Mouse (Mus musculus) cerebellum, adult 2 months (tissue): ENCODE data around the gene Plcd1.

Source experiments
- CTCF ChIP-seq: fragments of 200-500 bp; IDR thresholded peaks from 2 replicates; pipeline ENCODE4 v1.5.1; 2011; ENCODE audit warnings: low read depth, mild to moderate bottlenecking, control low read depth, low read length, moderate library complexity, borderline replicate concordance; ENCODE audit not compliant: insufficient read depth
- POLR2A ChIP-seq: fragments of 200-500 bp; IDR thresholded peaks from 2 replicates; pipeline ENCODE4 v1.6.1; 2011; ENCODE audit warnings: low read length, control low read depth, borderline replicate concordance; ENCODE audit not compliant: insufficient read depth

DNA sequence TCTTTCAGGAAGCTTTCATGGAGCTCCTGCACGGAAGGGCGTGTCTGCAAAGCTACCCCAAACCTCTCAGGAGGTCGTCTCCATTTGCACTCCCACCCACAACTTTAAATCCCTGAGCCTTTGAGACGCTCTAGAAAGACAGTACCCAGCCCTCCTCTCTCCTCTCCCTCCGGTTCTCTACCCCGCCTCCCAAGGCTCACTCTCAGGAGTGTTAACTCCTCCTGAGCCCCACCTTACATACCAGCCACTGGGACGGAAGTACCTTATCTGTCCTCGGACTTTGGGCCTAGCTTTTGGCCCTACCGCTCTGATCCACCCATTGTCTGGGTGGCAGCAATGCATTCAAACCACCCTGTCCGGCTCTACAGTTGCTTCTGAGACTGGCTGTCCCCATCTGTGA lies 9.3 kb downstream of the Plcd1 start:
- TF ChIP-seq CTCF = no peak
- TF ChIP-seq POLR2A = no peak
